Mouse (Mus musculus) hindbrain, embryonic 10.5 days (tissue): ENCODE measurements around the gene Olfr131. TPM values are rescaled to one million over a fixed set of nuclear protein-coding genes. Genes with fewer than 3 reads are reported as not detected.
"Not testable (repeated sequence)": the region's sequence is repeated elsewhere in the genome, so short reads cannot be mapped to it uniquely, and the experiment has no call there.

ENCODE experiments used
- DNase-seq: peaks from one replicate; pipeline ENCODE4 v3.0.0-alpha.2; 2017; ENCODE audit warnings: low spot score
- H3K27ac ChIP-seq: fragments of 300-500 bp; sonication (generic); 2 replicates; pipeline ENCODE4 v1.5.1; 2016; ENCODE audit warnings: mild to moderate bottlenecking, moderate library complexity
- H3K27me3 ChIP-seq: fragments of 300-500 bp; sonication (generic); 2 replicates; pipeline ENCODE4 v1.6.1; 2016; ENCODE audit warnings: mild to moderate bottlenecking; ENCODE audit not compliant: poor library complexity, insufficient read depth, severe bottlenecking
- H3K36me3 ChIP-seq: fragments of 300-500 bp; sonication (generic); 2 replicates; pipeline ENCODE4 v1.6.1; 2016; ENCODE audit warnings: mild to moderate bottlenecking, moderate library complexity
- H3K4me1 ChIP-seq: fragments of 300-500 bp; sonication (generic); replicated peaks from 2 replicates; pipeline ENCODE4 v1.6.1; 2016; ENCODE audit warnings: mild to moderate bottlenecking
- H3K4me3 ChIP-seq: fragments of 300-500 bp; sonication (generic); 2 replicates; pipeline ENCODE4 v1.5.1; 2016; ENCODE audit warnings: mild to moderate bottlenecking, moderate library complexity
- H3K9me3 ChIP-seq: fragments of 300-500 bp; sonication (generic); 2 replicates; pipeline ENCODE4 v1.6.1; 2016; ENCODE audit warnings: mild to moderate bottlenecking, moderate library complexity
- WGBS: fragments of 180-500 bp; shearing (Covaris S2); methylation state at CpG from one replicate; pipeline ENCODE4 v1.1.7; 2016; 5-methylcytosine and 5-hydroxymethylcytosine counted together
- polyA plus RNA-seq: library from polyadenylated mRNA; unstranded; fragments of >200 nt; fragmentation: Nextera tagmentation; extraction: Ambion mirVana; gene quantifications from 2 replicates; pipeline ENCODE4 v1.2.1, GENCODE M21; 2016

Olfr131 gene
- polyA plus RNA-seq: not detected in 2 replicates

GRCm38 (mm10) chr17:38088593-38088992, at the start of gene Olfr131:
Gene Olfr131 (minus strand): TSS chr17:38088693.
- Histone ChIP-seq H3K27ac (no peak within 1 kb of the TSS), H3K4me3 (no peak within 1 kb of the TSS), H3K9me3 (no peaks in the 10 kb centered on the region), H3K4me1 (no peaks in the 10 kb centered on the region), H3K27me3 (no peaks in the 10 kb centered on the region), H3K36me3 (no peaks in the 10 kb centered on the region)
- DNase-seq: no peak

GRCm38 (mm10) chr17:38134426-38134825, 45.9 kb upstream of the Olfr131 start, which contains the start of gene Olfr132:
Gene Olfr132 (minus strand): TSS chr17:38134526.
- DNase-seq: no peak
- no peak within 1 kb of the TSS for H3K27ac ChIP-seq
- no peaks in the 10 kb centered on the region for H3K36me3 ChIP-seq
- H3K4me3 ChIP-seq: no peak within 1 kb of the TSS
- H3K9me3 ChIP-seq: no peaks in the 10 kb centered on the region
- no peaks in the 10 kb centered on the region for H3K27me3 ChIP-seq
- WGBS: 76% methylated on average over 1 of the region's 1 CpGs
- no peaks in the 10 kb centered on the region for H3K4me1 ChIP-seq

GRCm38 (mm10) chr17:38125371-38125770, 36.9 kb upstream of the Olfr131 start:
- H3K4me1 ChIP-seq, H3K9me3 ChIP-seq, H3K27ac ChIP-seq, DNase-seq, H3K27me3 ChIP-seq, H3K36me3 ChIP-seq, H3K4me3 ChIP-seq: not testable (repeated sequence)
- whole genome bisulfite sequencing: 58% methylated on average over 3 of the region's 3 CpGs

GRCm38 (mm10) chr17:38124199-38124598, 35.7 kb upstream of the Olfr131 start:
- DNase-seq, H3K9me3 ChIP-seq, H3K27me3 ChIP-seq, H3K4me1 ChIP-seq, H3K36me3 ChIP-seq, H3K4me3 ChIP-seq, H3K27ac ChIP-seq: not testable (repeated sequence)
- 93% methylated on average over 1 of the region's 1 CpGs for WGBS

- no peaks in the 10 kb centered on the region for H3K9me3 ChIP-seq
- H3K36me3 ChIP-seq: no peaks in the 10 kb centered on the region
- DNase-seq: no peak
- no peak overlapping the region for H3K27ac ChIP-seq
- no peak overlapping the region for H3K4me3 ChIP-seq
- H3K4me1 ChIP-seq: no peaks in the 10 kb centered on the region
- 84% methylated on average over 4 of the region's 4 CpGs for WGBS
- H3K27me3 ChIP-seq: no peaks in the 10 kb centered on the region
Observed at GRCm38 (mm10) chr17:38082364-38082763, 6.1 kb downstream of the Olfr131 start.

GRCm38 (mm10) chr17:38063621-38064020, 24.9 kb downstream of the Olfr131 start, which contains the start of gene Olfr130:
Gene Olfr130 (plus strand): TSS chr17:38063921.
- H3K36me3 ChIP-seq: no peaks in the 10 kb centered on the region
- no peak within 1 kb of the TSS for H3K27ac ChIP-seq
- no peak within 1 kb of the TSS for H3K4me3 ChIP-seq
- H3K9me3 ChIP-seq: no peaks in the 10 kb centered on the region
- DNase-seq: no peak
- WGBS: 90% methylated on average over 1 of the region's 1 CpGs
- H3K4me1 ChIP-seq: no peaks in the 10 kb centered on the region
- H3K27me3 ChIP-seq: no peaks in the 10 kb centered on the region

GRCm38 (mm10) chr17:38059979-38060378, 28.5 kb downstream of the Olfr131 start, which contains the start of gene Olfr129:
Gene Olfr129 (minus strand): TSS chr17:38060079.
- DNase-seq: no peak
- H3K27ac ChIP-seq: no peak within 1 kb of the TSS
- no peaks in the 10 kb centered on the region for H3K4me1 ChIP-seq
- no peaks in the 10 kb centered on the region for H3K36me3 ChIP-seq
- no peaks in the 10 kb centered on the region for H3K27me3 ChIP-seq
- H3K4me3 ChIP-seq: no peak within 1 kb of the TSS
- 78% methylated on average over 1 of the region's 1 CpGs for WGBS
- 0 out of 2 replicates have a peak, but pooled peaks cover 2% of the 10 kb centered on the region for H3K9me3 ChIP-seq

Other genes starting within 250 kb of the Olfr131 start
- gene Olfr126, start 241.2 kb downstream of the Olfr131 start, polyA plus RNA-seq: not detected in 2 replicates
- not detected in 2 replicates for gene Olfr127, start 188.3 kb downstream of the Olfr131 start, polyA plus RNA-seq
- not detected in 2 replicates for gene Olfr128, start 168.1 kb downstream of the Olfr131 start, polyA plus RNA-seq
- not detected in 2 replicates for gene Olfr761, start 135.6 kb downstream of the Olfr131 start, polyA plus RNA-seq
- gene Olfr129, start 28.6 kb downstream of the Olfr131 start, polyA plus RNA-seq: not detected in 2 replicates
- gene Olfr130, start 24.8 kb downstream of the Olfr131 start, polyA plus RNA-seq: not detected in 2 replicates
- gene Olfr132, start 45.8 kb upstream of the Olfr131 start, polyA plus RNA-seq: not detected in 2 replicates
- not detected in 2 replicates for gene Olfr133, start 56.6 kb upstream of the Olfr131 start, polyA plus RNA-seq
- not detected in 2 replicates for gene Olfr134, start 82.7 kb upstream of the Olfr131 start, polyA plus RNA-seq
- not detected in 2 replicates for gene Olfr135, start 115.6 kb upstream of the Olfr131 start, polyA plus RNA-seq
- not detected in 2 replicates for gene Olfr138, start 172.3 kb upstream of the Olfr131 start, polyA plus RNA-seq
- gene Olfr137, start 218.9 kb upstream of the Olfr131 start, polyA plus RNA-seq: not detected in 2 replicates
- gene Olfr136, start 241.1 kb upstream of the Olfr131 start, polyA plus RNA-seq: not detected in 2 replicates